Mouse (Mus musculus) adipose tissue, adult 10 weeks (tissue): ENCODE results near the gene Olfr686. TPM values are rescaled to one million over a fixed set of nuclear protein-coding genes. Genes with fewer than 3 reads are reported as not detected.

Experiments
- polyA plus RNA-seq: library from polyadenylated mRNA; stranded (reverse); fragments of 350-450 nt; fragmentation: Illumina TruSeq; extraction: RNeasy Lipid Tissue Mini Kit (QIAGEN cat#74804); gene quantifications from one replicate; pipeline ENCODE4 v1.2.3, GENCODE M21; 2014; ENCODE audit warnings: low read depth, low replicate concordance

The Olfr686 gene
- not detected for polyA plus RNA-seq

DNA sequence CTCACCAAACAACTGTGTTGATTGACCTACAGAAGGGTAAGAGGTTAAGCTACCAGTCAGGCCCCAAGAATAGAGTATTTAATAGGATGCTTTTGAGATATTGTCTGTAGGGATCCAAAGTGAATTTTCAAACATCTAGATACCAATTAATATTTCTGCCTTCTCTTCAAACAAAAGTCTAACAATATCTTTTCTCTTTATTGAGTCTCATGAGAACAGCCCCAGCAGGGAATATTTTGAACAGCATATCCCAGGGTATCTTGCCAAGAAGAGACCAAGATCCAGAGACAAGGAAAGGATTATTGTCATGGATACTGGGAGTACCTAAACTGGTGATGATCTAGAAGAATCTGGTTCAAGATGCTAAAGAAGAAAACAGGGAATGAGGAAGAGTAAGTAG is at the start of gene Olfr686:
TSS of gene Olfr686 (minus strand) at position 101 of the 400 bp plus-strand sequence.

DNA sequence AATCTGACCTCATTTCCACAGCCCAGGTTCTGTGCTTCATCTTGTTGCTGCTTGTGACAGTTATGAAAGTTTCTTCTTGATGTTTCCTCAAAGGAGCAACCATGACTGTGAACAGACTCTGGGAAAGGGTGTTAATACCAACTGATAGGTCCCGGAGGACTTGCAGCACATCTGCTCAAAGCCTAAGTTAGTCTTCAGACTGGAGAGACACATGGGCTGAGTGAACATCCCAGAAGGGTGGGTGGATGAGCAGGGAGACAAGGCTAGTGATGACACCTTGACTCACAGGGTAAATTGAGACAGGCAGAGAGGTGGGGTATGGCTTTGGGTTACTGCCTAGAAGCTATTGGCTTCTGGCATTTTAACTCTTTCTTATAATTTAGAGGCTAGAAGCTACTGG is 21.4 kb downstream of the Olfr686 start, which contains the start of gene Olfr685:
TSS of gene Olfr685 (minus strand) at position 101 of the 400 bp plus-strand sequence.

DNA sequence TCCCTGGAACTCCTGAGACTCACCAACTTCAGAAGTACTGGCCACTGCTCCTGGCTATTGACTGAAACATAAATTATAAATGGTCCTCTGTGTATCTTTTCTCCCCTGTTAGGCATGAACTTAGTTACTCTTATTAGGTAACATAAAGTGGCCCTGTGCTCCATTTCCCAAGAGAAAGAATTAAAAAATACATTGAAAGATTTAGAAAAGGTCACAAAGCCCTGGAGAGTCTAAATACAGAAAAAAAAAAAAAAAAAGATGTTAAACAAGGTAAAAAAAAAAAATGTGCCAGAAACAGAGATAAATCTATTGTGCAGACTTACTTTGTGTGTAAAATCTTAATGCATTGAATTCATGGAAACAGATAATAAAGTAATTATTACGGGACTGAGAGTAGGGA is 43.7 kb downstream of the Olfr686 start, which contains the start of gene Olfr684:
TSS of gene Olfr684 (minus strand) at position 101 of the 400 bp plus-strand sequence.

Other genes starting within 250 kb of the Olfr686 start
- gene Olfr670, start 244.9 kb downstream of the Olfr686 start, polyA plus RNA-seq: not detected
- gene Olfr671, start 228.4 kb downstream of the Olfr686 start, polyA plus RNA-seq: not detected
- gene Olfr672, start 205.5 kb downstream of the Olfr686 start, polyA plus RNA-seq: not detected
- gene Olfr675, start 179.0 kb downstream of the Olfr686 start, polyA plus RNA-seq: not detected
- gene Olfr676, start 174.8 kb downstream of the Olfr686 start, polyA plus RNA-seq: not detected
- not detected for gene Olfr677, start 156.1 kb downstream of the Olfr686 start, polyA plus RNA-seq
- not detected for gene Olfr678, start 143.0 kb downstream of the Olfr686 start, polyA plus RNA-seq
- gene Olfr679, start 126.3 kb downstream of the Olfr686 start, polyA plus RNA-seq: not detected
- gene Olfr680-ps1, start 114.7 kb downstream of the Olfr686 start, polyA plus RNA-seq: not detected
- gene Olfr681, start 90.6 kb downstream of the Olfr686 start, polyA plus RNA-seq: not detected
- gene Olfr683, start 60.5 kb downstream of the Olfr686 start, polyA plus RNA-seq: not detected
- not detected for gene Olfr684, start 43.8 kb downstream of the Olfr686 start, polyA plus RNA-seq
- not detected for gene Olfr685, start 21.5 kb downstream of the Olfr686 start, polyA plus RNA-seq
- not detected for gene Olfr688, start 80.6 kb upstream of the Olfr686 start, polyA plus RNA-seq
- not detected for gene Olfr689, start 103.7 kb upstream of the Olfr686 start, polyA plus RNA-seq
- gene Olfr690, start 126.6 kb upstream of the Olfr686 start, polyA plus RNA-seq: not detected
- not detected for gene Olfr691, start 134.8 kb upstream of the Olfr686 start, polyA plus RNA-seq
- not detected for gene Olfr692, start 160.7 kb upstream of the Olfr686 start, polyA plus RNA-seq
- gene Gm5901, start 167.6 kb upstream of the Olfr686 start, polyA plus RNA-seq: 4.3 TPM
- gene Fam160a2, start 192.6 kb upstream of the Olfr686 start, polyA plus RNA-seq: 29.8 TPM
- gene Cnga4, start 197.1 kb upstream of the Olfr686 start, polyA plus RNA-seq: 0.62 TPM
- gene Cckbr, start 218.2 kb upstream of the Olfr686 start, polyA plus RNA-seq: 0.45 TPM